Mouse (Mus musculus) cerebellum, postnatal 25 days (tissue): ENCODE measurements around the gene C1qtnf7.
A peak's percentile ranks its signal among the peaks of the same experiment; 100 is the strongest.

Experiments used
- DNase-seq, 2 experiments: peaks; one replicate each; pipeline ENCODE4 v3.0.0; 2021; ENCODE audit warnings: mixed read lengths in 2 of 2

C1qtnf7 gene

DNA sequence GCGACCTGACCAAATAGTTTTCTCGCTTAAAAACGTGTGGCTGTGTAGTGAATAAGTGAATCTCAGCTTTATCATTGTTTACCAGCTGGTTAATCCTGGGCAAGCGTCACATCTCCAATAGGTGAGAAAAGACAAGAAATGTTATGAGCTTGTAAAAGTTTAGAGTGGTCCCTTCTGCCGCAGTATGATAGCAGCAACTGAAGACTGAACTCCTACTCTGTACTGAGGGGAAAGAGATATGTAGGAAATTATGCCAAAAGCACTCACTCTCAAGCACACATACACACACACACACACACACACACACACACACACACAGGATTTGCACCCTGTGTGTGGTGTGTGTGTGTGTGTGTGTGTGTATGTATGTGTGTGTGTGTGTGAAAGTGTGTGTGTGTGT, 26.2 kb downstream of the C1qtnf7 start:
- DNase-seq: no peak

GRCm38 (mm10) chr5:43542246-43542845, 27.0 kb downstream of the C1qtnf7 start:
- no peak for DNase-seq

DNA sequence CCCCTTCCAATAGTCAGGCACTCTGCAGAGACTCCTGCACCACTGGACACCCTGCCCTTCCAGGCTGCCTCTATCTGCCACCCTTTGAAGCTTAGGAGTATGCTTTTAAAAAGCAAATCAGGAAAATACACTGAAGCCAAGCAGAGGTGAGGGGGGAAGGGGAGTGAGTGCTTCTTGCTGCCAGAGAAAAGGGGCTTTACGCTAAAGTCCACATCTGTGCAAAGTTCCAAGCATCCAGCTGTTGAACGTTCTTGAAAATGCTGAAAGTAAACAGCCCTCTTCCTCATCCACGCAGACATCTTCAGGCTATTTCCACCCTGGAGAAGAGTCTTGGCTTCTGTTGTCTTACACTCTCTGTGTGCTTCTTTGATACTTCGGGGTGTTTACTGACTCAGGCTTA, 34.6 kb downstream of the C1qtnf7 start:
- DNase-seq: no peak

- no peak for DNase-seq
These were observed 35.1 kb downstream of the C1qtnf7 start for GRCm38 (mm10) chr5:43550444-43550843.

DNA sequence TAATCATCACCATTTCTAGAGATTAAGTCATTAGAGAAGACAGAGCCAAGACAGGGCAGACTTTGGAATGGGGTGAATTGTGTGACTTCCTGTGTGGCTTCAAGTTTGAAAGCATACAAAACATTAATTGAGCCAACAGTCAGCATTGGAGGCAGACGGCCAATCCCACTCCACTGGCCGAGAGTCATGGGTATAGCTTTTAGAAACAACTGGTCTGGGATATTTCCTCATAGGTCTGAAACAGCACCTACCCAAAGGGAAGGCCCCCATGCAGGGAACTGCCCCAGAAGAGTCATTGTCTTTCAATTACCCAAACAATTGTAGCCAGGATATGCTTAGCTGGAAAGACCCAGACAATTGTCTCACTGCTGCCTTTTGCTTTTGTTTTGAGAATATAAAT, 39.5 kb downstream of the C1qtnf7 start:
- DNase-seq: no peak

DNA sequence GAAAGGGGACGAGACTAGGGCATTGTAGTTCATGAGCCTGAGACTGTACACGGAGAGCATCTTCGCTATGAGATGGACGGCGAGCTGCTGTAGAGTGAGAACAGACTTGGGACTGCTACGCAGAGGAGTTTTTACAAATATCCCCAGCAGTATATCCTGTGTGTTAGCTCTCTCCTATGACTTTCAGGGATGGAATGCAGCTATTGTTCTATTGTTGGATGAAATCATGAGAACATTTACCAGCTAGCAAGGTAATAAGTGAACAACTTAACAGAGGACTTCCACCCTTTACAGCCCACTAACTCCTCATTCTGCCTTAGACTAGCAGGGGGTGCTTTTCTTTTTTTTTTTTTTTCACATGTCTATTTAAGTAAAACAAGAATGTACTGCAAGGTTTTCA, 40.1 kb downstream of the C1qtnf7 start:
- no peak for DNase-seq

DNA sequence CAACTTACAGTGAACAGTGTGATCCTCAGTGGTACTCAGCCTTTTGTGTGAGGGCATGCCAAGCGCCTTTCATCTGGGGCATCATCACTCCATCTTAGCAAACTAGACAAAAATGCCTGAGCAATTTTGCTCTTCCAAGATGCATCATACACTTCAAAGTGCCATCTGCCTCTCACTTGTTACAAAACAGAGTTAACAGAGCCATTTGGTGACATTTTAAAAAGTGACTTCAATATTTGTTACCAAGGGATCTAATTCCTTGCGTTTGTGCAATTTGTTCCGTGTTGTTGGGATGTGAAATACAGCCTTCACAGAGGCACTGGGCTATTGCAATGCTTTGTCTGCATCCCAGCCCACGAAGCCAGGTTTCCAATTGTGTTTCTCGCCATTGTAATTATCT, 42.1 kb downstream of the C1qtnf7 start:
- no peak for DNase-seq

DNA sequence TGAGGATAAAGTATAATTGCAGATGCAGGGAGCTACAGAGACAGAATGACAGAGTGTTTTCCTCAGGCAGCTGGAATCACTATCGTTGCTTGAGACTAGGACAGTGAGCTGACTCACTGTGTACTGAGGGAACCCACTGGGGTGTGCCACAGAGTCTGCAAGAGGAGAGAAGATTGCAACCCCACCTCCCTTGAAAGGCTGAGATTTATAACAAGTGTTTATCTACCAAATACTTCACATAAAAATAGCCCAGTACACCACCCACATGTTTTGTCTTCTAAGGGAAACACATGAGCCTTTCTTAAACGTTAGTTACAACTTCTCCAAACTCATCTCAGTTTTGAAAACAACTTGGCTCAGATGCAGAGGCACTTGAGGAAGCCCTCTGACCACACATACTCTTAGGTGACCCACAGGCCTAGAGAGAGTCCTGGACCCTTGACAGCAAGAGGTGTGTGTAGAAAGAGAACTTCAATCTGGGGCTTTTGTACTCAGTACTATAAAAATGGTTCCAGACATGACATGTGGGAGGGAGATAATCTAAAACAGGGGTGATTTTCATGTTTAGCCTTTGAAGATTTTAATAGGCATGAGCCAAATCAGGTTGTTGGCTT, 46.4 kb downstream of the C1qtnf7 start:
- DNase-seq: no peak

GRCm38 (mm10) chr5:43569720-43570359, 54.5 kb downstream of the C1qtnf7 start:
- DNase-seq: no peak

DNA sequence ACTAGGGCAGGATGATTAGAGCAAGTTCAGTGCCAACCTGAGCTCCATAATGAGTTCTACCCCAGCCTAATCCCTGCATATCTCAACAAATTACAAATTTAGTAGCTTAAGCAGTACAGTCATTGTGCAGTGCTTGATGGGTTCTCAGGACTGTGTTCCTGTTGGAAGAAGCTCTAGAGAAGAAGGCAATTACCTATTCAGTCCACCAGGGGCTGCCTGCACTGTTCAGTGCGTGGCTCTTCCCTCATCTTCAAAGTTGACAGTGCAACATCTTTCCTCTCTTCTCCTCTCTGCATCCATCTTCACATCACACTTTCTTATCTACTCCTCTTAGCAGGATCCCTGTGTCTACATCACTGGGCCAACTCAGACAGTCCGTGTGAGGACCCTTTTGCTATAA, 67.5 kb downstream of the C1qtnf7 start:
- peak in 1 of 2 experiments; percentile 29 for DNase-seq

DNA sequence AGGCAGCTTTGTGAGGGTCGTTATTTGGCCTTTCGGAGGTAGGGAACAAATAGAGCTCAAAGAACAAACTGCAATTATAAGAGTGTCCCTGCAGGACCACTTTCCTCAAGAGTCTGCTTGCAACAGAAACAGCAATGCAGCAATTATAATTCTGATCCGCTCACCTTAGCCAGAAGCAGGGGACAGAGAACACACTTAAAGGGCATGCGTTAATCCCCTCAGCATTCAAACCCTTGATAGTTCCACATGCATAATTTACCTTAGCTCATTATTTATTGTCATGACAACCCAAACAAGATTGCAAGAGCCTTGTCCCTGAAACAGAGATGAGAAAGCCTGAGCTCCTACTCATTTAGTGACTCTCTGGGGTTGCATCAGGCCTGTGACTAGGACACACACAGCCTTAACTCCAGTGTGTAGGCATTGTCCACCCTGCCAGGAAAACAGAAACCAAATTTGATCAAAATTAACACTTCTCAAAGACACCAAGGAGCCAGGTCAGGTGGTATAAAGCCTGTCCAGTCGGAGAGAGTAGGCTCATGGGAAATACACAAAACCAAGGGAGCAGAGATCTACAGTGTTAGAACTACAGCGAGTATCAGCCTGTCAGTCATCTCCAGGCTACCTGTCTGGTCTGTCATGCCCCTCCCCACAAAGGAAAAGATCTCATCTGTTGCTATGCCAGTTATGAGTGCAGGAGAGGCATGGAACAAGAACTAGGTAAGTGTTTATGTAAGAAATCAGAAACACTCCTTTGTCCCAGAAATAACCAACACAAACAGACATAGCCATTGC, 68.2 kb downstream of the C1qtnf7 start:
- DNase-seq: no peak

- DNase-seq: no peak
These were observed 69.1 kb downstream of the C1qtnf7 start for GRCm38 (mm10) chr5:43584464-43584863.

- DNase-seq: no peak
These were observed 70.3 kb downstream of the C1qtnf7 start for GRCm38 (mm10) chr5:43585406-43586245.

DNA sequence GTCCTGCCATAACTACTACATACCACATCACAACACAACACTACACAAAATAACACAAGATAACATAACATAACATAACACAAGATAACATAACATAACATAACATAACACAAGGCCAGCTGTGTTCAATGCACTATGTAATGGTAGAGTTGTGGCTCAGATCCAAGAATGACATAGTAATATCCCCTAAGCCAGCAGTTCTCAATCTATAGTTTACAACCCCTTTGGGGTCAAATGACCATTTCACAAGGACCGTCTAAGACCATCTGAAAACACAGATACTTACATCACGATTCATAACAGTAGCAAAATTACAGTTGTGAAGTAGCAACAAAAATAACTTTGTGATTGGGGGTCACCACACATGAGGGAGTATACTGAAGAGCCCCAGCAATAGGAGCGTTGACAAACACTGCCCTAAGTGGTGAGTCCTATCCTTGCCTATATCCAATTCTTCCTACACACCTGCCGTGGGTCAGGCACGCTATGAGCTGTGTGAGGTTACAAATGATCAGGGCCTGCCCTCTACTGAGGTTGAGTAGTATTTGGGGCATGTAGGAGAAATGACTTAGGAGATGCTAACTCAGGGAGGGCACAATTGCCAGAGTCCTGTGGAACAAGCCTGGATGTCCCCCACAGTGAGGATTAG, 73.6 kb downstream of the C1qtnf7 start:
- DNase-seq: no peak

DNA sequence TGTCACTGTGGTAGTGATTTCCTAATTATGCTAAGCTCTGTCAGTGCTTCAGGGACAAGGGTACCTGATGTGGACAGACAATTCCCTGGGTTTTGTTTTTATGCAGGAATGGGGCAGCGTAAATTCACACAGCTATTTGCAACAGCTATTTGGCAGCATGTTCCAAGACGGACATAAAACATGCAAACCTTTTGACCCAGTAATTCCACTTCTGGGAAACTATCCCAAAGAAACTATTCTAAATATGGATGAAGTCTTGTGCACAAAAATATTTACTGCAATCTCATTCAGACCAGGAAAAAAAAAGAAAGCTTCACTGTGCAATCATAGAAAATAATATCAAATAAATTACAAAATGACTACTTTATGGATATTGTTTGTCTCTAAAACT, 74.1 kb downstream of the C1qtnf7 start:
- DNase-seq: no peak

DNA sequence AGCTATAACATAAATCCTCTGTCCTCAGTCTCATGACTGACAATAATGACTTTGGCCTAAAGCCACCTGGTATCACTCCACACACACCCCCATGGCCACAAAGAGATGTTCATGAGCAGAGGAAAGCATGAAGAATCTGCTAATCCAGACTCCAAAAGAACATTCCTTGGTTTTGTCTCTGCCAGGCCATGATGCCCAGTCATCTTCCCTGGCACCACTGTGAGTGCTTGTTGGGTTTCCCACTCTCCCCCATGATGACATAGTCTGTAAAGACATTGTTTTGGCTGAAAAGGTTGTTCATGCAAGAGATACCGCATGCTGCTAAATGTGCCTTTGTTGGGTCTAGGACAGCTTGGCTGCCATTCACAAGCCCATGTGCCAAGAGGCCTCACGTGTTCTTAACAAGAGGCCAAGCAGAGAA, 75.0 kb downstream of the C1qtnf7 start:
- DNase-seq: peak in 1 of 2 experiments; percentile 10

DNA sequence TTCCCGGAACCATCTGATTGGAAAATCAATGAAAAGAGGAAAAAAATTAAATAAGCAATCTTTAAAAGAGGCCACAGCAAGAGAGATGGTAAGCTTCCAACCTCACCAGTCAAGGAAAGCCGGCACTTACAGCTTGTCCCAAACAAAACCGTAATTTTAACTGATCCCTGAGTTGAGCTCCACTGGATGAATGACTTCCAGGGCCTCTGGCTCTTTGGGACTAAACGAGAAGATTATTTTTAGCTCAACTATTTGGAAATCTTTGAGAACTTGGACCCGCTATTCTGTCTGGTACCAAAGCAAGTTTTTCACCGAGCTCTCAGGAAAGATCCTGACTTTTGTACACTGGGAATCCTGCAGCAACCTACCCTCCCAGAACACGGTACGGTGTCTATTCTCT, 86.3 kb downstream of the C1qtnf7 start:
- DNase-seq: no peak

GRCm38 (mm10) chr5:43602518-43602917, 87.2 kb downstream of the C1qtnf7 start:
- no peak for DNase-seq

DNA sequence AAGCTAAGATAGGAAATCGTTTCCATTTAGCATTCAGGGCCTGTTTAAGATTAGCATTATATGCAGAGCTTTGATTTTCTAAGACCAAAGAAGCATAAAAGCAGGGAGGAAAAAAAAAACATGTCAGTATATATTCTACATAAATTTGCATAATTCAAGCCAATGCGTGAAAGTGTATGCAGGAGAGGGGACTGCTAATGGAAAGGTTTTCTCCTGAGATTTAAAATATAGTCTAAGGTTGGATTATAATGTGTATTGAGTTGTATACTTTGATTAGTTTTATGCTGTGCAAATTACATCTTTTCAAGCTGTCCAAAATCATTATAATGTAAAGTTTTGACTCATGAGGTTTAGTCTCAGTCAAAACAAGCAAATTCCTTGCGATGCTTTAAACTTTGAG, 88.2 kb downstream of the C1qtnf7 start:
- no peak for DNase-seq

GRCm38 (mm10) chr5:43608073-43608472, 92.7 kb downstream of the C1qtnf7 start:
- no peak for DNase-seq

GRCm38 (mm10) chr5:43609760-43610159, 94.4 kb downstream of the C1qtnf7 start:
- DNase-seq: peak in 1 of 2 experiments; percentile 47
